Mouse (Mus musculus) bone marrow macrophage, adult 2 months (primary cell): Measurements from ENCODE around the gene Slc51a.

ENCODE experiments used
- CTCF ChIP-seq: IDR thresholded peaks from 2 replicates; pipeline ENCODE4 v1.5.1; 2012; ENCODE audit warnings: low read depth, mild to moderate bottlenecking, low read length, moderate library complexity
- POLR2A ChIP-seq: IDR thresholded peaks from 2 replicates; pipeline ENCODE4 v1.6.1; 2012; ENCODE audit warnings: mild to moderate bottlenecking, low read depth, low read length, borderline replicate concordance

DNA sequence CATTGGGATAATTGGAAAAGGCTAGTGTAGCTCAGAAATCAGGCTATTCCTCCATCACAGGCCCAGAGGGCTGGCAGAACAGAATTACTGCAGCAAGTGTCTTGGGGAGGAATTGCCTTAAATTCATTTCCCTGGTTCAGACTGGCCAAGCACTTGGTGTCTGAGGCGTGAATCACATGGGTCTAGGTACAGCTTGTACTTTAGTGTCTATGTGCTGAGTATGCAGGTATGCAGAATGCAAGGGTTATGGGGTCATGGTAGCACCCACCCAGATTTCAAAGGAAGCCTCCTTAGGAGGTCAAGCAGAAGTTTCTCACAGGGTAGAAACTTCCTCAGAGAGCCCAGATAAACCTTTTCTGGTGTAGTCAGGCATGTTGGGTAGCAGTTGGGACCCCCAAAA is 42.1 kb downstream of the Slc51a start:
- no peak for TF ChIP-seq CTCF
- no peak for TF ChIP-seq POLR2A
